Mouse (Mus musculus) embryonic facial prominence, embryonic 13.5 days (tissue): ENCODE measurements around the gene Olfr1044. TPM values are rescaled to one million over a fixed set of nuclear protein-coding genes. Genes with fewer than 3 reads are reported as not detected.
"Not testable (repeated sequence)": the region's sequence is repeated elsewhere in the genome, so short reads cannot be mapped to it uniquely, and the experiment has no call there.

Experiments
- ATAC-seq: fragments of 200-750 bp; cut with Nextera tagmentation; 2 replicates; pipeline ENCODE4 v1.8.0; 2017; ENCODE audit warnings: low read depth; ENCODE audit not compliant: insufficient number of reproducible peaks, insufficient read depth, low FRiP score, low TSS enrichment
- H3K27ac ChIP-seq: fragments of 300-500 bp; sonication (generic); 2 replicates; pipeline ENCODE4 v1.5.1; 2015; ENCODE audit warnings: moderate library complexity, mild to moderate bottlenecking, inconsistent platforms
- H3K27me3 ChIP-seq: fragments of 300-500 bp; sonication (generic); 2 replicates; pipeline ENCODE4 v1.6.1; 2015; ENCODE audit warnings: mild to moderate bottlenecking, inconsistent platforms
- H3K36me3 ChIP-seq: fragments of 300-500 bp; sonication (generic); 2 replicates; pipeline ENCODE4 v1.6.1; 2015; ENCODE audit warnings: mild to moderate bottlenecking, inconsistent platforms
- H3K4me1 ChIP-seq: fragments of 300-500 bp; sonication (generic); 2 replicates; pipeline ENCODE4 v1.6.1; 2015; ENCODE audit warnings: inconsistent platforms
- H3K4me2 ChIP-seq: fragments of 300-500 bp; sonication (generic); 2 replicates; pipeline ENCODE4 v1.6.1; 2015; ENCODE audit warnings: moderate library complexity, mild to moderate bottlenecking, inconsistent platforms
- H3K4me3 ChIP-seq: fragments of 300-500 bp; sonication (generic); 2 replicates; pipeline ENCODE4 v1.5.1; 2015; ENCODE audit warnings: mild to moderate bottlenecking, inconsistent platforms
- H3K9ac ChIP-seq: fragments of 300-500 bp; sonication (generic); 2 replicates; pipeline ENCODE4 v1.6.1; 2015; ENCODE audit warnings: mild to moderate bottlenecking, inconsistent platforms
- H3K9me3 ChIP-seq: fragments of 300-500 bp; sonication (generic); 2 replicates; pipeline ENCODE4 v1.6.1; 2016; ENCODE audit warnings: inconsistent platforms
- WGBS: fragments of 180-500 bp; shearing (Covaris S2); methylation state at CpG from one replicate; pipeline ENCODE4 v1.1.7; 2015; ENCODE audit warnings: mixed read lengths; 5-methylcytosine and 5-hydroxymethylcytosine counted together
- polyA plus RNA-seq: library from polyadenylated mRNA; unstranded; fragments of >200 nt; fragmentation: Nextera tagmentation; extraction: Ambion mirVana; gene quantifications from 2 replicates; pipeline ENCODE4 v1.2.1, GENCODE M21; 2015

The Olfr1044 gene
- polyA plus RNA-seq: not detected in 2 replicates

DNA sequence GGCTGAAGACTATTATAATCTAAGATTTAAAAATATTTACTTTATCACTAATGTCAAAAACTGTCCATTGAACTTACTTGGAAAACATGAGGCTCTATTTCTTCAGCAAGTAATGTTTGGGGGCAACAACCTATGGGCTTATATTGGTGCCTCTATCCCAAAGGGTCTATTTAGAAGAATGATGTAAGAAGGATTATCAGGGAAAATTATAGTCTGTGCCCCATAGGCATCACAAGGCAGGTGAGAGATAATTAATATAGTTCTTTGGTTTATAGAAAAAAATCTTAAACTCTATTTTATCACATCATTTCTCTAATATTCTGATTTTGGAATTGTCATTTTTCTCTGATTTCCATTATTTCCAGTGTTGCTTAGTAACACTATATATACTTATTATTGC lies at the start of gene Olfr1044:
Olfr1044 (minus strand) TSS at position 101 of the 400 bp plus-strand sequence.
- Histone ChIP-seq H3K4me3 (no peak within 1 kb of the TSS), H3K27ac (no peak within 1 kb of the TSS), H3K4me1 (no peaks in the 10 kb centered on the region), H3K4me2 (no peak within 1 kb of the TSS), H3K27me3 (no peaks in the 10 kb centered on the region), H3K36me3 (no peaks in the 10 kb centered on the region), H3K9ac (no peak within 1 kb of the TSS), H3K9me3 (no peaks in the 10 kb centered on the region)
- ATAC-seq: no peak

DNA sequence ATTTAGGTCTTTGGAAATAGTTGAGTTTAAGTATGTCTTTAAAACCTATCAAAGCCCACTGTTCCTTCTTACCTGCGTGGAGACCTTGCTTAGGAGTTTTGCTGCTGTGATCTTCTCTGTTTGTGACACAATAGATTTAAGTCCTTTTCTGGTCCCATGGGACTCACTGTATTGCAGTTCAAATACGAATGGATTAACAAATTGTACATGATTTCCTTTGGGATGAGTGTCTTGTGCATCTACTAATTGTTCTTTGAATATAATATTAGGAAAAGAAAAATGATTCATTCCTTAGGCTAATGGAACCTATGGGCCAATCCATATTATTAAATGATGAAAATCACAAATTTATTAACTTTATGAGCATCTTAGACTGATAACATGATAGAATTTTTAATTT lies 41.6 kb upstream of the Olfr1044 start, which contains the start of gene Olfr1046:
Olfr1046 (minus strand) TSS at position 101 of the 400 bp plus-strand sequence.
- Histone ChIP-seq H3K27ac (no peak within 1 kb of the TSS), H3K9me3 (no peaks in the 10 kb centered on the region), H3K9ac (no peak within 1 kb of the TSS), H3K4me1 (no peaks in the 10 kb centered on the region), H3K27me3 (no peaks in the 10 kb centered on the region), H3K36me3 (no peaks in the 10 kb centered on the region), H3K4me3 (no peak within 1 kb of the TSS), H3K4me2 (no peak within 1 kb of the TSS)
- ATAC-seq: no peak
- 69% methylated on average over 2 of the region's 2 CpGs for WGBS

DNA sequence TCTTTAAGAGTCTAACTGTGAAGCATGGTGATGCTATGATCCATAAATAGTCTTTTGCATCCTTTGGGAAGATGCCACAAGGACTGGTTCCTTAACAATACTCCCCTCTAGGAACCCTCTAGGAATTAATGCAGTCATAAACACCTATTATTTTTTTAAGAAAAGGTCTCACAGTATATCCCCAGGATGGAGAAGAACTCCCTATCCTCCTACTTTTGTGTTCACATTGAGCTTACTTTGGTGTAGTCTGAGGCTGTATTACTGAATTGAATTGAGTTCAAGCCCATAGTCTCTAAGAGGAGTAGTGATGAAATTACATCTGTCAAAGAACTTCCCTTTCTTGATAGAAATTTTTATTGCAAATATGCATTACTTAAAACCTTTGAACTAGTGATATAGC lies 25.3 kb upstream of the Olfr1044 start, which contains the start of gene Olfr1045:
Olfr1045 (minus strand) TSS at position 101 of the 400 bp plus-strand sequence.
- no peaks in the 10 kb centered on the region for H3K36me3 ChIP-seq
- H3K4me3 ChIP-seq: no peak within 1 kb of the TSS
- H3K4me2 ChIP-seq: no peak within 1 kb of the TSS
- no peaks in the 10 kb centered on the region for H3K4me1 ChIP-seq
- H3K9ac ChIP-seq: no peak within 1 kb of the TSS
- no peak within 1 kb of the TSS for H3K27ac ChIP-seq
- H3K9me3 ChIP-seq: no peaks in the 10 kb centered on the region
- H3K27me3 ChIP-seq: no peaks in the 10 kb centered on the region
- no peak for ATAC-seq

DNA sequence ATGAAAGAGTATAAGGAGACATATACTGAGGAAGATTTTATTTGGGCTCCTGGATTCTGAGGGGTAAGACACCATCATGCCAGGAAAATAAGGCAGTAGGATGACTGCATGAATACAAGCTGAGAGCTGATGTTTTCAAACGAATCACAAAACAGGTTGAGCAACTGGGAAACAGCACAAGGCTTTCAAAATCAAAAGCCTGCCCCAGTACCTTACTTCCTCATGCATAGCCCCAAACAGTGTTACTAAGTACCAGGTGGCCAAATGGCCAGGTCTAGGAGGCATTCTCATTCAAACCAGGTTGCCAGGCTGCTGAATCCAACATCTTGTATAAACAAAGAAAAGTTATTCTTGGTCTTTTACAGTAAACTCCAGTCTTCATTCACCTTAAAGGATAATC lies 18.2 kb upstream of the Olfr1044 start:
- no peak overlapping the region for H3K27ac ChIP-seq
- no peak overlapping the region for H3K9ac ChIP-seq
- H3K9me3 ChIP-seq: no peaks in the 10 kb centered on the region
- no peak for ATAC-seq
- H3K4me1 ChIP-seq: no peaks in the 10 kb centered on the region
- no peaks in the 10 kb centered on the region for H3K27me3 ChIP-seq
- H3K4me2 ChIP-seq: no peak overlapping the region
- 41% methylated on average over 1 of the region's 1 CpGs for WGBS
- H3K36me3 ChIP-seq: no peaks in the 10 kb centered on the region
- H3K4me3 ChIP-seq: no peak overlapping the region

DNA sequence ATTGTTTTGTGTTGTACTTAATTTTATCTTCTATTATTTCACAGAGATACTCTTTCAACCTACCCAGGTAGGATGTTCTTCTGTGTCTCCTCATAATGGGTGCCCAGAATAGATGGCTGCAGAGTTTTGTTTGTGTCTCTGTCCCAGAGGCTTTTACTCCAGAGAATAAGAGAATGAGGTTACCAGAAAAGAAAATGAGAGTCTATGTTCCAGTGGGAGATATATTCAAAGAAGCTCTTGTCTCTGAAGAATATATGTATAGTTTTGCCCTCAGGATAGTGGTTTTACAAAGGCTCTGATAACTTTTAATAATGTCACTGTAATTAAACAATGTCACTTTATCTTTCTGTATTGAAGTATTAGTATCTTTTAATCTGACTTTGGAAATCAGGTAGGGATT lies 8.0 kb upstream of the Olfr1044 start, which contains the start of gene Olfr52:
Olfr52 (minus strand) TSS at position 101 of the 400 bp plus-strand sequence.
- Histone ChIP-seq H3K4me2 (no peak within 1 kb of the TSS), H3K36me3 (no peaks in the 10 kb centered on the region), H3K9ac (no peak within 1 kb of the TSS), H3K27ac (no peak within 1 kb of the TSS), H3K4me1 (no peaks in the 10 kb centered on the region), H3K27me3 (no peaks in the 10 kb centered on the region), H3K9me3 (no peaks in the 10 kb centered on the region), H3K4me3 (no peak within 1 kb of the TSS)
- ATAC-seq: no peak

DNA sequence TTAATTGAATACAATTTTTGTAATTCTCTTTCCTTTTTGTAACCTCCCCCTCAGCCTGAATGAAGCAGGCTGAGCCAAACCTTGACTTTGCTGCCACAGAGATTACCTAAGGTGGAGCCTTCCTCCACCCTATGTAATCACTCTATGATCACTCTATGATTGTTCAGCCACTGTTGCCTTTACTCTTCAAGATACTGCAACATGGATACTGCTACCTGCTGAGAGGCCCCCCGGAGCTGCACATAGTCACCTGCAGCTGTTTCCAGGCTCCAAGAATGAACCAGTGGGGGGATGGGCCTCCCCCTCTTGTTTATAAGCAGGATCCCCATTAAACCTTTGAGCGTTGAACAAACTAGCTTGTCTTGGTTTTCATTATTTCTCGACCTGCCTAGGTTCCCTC lies 2.3 kb upstream of the Olfr1044 start:
- no peak overlapping the region for H3K4me2 ChIP-seq
- no peaks in the 10 kb centered on the region for H3K36me3 ChIP-seq
- 72% methylated on average over 3 of the region's 3 CpGs for WGBS
- H3K4me3 ChIP-seq: no peak overlapping the region
- H3K27ac ChIP-seq: no peak overlapping the region
- H3K27me3 ChIP-seq: no peaks in the 10 kb centered on the region
- ATAC-seq: no peak
- no peak overlapping the region for H3K9ac ChIP-seq
- H3K4me1 ChIP-seq: no peaks in the 10 kb centered on the region
- no peaks in the 10 kb centered on the region for H3K9me3 ChIP-seq

DNA sequence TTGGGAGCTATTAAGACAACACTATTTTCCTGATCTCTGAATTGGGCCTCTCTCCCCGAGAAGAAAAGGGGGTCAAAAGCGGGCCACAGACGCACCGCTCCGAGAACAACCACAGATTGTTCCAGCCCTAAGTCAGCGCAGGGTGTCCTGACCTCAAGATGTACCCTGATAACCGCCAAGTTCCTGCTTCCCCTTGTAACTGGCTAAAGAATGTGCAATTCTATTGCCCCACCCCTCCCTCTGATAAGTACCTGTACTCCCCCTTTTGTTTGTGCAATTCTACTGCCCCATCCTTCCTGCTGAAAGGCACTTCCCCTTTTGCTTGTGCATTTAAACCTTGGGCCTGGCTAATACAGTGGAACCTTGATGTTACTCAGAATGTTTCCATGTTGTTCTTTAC lies 2.2 kb downstream of the Olfr1044 start:
- not testable (repeated sequence) for H3K4me1 ChIP-seq, ATAC-seq, H3K4me3 ChIP-seq, H3K4me2 ChIP-seq, H3K9me3 ChIP-seq, H3K27me3 ChIP-seq, H3K9ac ChIP-seq, H3K27ac ChIP-seq, H3K36me3 ChIP-seq
- WGBS: 72% methylated on average over 7 of the region's 7 CpGs

DNA sequence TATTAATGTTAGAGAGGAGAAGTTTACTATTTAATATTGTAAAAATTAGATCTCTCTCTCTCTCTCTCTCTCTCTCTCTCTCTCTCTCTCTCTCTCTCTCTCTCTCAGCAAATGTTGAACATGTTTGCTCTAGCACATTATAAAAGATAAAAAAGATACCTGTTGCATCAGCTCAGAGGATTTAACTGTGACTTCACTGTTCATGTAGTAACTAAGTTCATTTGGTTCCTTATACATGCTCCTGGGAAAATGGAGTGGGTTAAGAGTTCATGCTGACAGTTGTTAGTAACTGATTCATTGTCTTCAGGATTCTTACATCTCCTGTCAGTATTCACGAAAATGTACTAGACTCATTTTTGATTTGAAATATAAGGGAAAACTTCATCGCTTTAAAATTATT lies 10.2 kb downstream of the Olfr1044 start, which contains the start of gene Olfr1043:
Olfr1043 (minus strand) TSS at position 101 of the 400 bp plus-strand sequence.
- WGBS: 86% methylated on average over 2 of the region's 2 CpGs

DNA sequence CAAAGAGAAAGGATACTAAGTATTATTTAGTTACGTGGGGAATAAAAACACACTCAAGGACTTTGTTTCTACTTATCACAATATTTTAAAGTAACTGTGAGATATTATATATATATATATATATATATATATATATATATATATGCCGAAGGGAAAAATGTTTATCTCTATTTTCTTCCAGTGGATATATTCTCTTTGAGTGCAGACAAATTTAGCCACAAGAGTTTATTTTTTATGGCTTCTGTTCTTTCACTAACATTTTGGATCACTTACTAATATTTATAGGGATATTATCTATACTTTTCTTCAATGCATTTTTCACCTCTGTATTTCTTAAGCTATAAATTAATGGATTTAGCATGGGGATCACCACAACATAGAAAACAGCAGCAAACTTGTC lies 15.9 kb downstream of the Olfr1044 start, which contains the start of gene Olfr1042:
Olfr1042 (minus strand) TSS at position 101 of the 400 bp plus-strand sequence.
- H3K9ac ChIP-seq: no peak within 1 kb of the TSS
- no peaks in the 10 kb centered on the region for H3K9me3 ChIP-seq
- no peaks in the 10 kb centered on the region for H3K4me1 ChIP-seq
- no peaks in the 10 kb centered on the region for H3K36me3 ChIP-seq
- no peak for ATAC-seq
- no peak within 1 kb of the TSS for H3K27ac ChIP-seq
- WGBS: 92% methylated on average over 2 of the region's 2 CpGs
- no peak within 1 kb of the TSS for H3K4me2 ChIP-seq
- H3K27me3 ChIP-seq: no peaks in the 10 kb centered on the region
- H3K4me3 ChIP-seq: no peak within 1 kb of the TSS

More for the DNA sequence above, 10.2 kb downstream of the Olfr1044 start, which contains the start of gene Olfr1043:
- no peaks in the 10 kb centered on the region for H3K4me1 ChIP-seq
- no peak within 1 kb of the TSS for H3K4me3 ChIP-seq
- H3K4me2 ChIP-seq: no peak within 1 kb of the TSS
- no peaks in the 10 kb centered on the region for H3K36me3 ChIP-seq
- no peak within 1 kb of the TSS for H3K27ac ChIP-seq
- no peaks in the 10 kb centered on the region for H3K27me3 ChIP-seq
- H3K9ac ChIP-seq: no peak within 1 kb of the TSS
- H3K9me3 ChIP-seq: no peaks in the 10 kb centered on the region
- no peak for ATAC-seq

DNA sequence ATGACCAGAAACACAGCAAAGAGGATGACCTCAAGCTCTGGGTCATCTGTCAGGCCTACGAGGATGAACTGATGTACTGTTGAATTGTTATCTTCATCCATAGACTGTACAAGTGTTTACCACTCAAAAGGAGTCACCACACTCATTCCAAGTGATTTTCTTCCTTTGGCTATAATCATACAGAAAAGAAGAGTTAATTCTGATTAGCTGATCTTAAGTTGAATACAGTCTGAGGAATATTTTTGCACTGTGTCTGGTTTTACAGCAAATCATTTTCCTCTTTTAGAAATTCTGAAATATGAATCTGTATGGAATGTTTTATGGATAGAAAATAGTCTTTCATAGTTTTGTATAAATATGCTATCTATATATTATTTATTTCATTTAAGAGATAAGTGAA lies 31.0 kb downstream of the Olfr1044 start, which contains the start of gene Olfr1040:
Olfr1040 (minus strand) TSS at position 101 of the 400 bp plus-strand sequence.
- Histone ChIP-seq H3K4me1 (no peaks in the 10 kb centered on the region), H3K27ac (no peak within 1 kb of the TSS), H3K36me3 (no peaks in the 10 kb centered on the region), H3K27me3 (no peaks in the 10 kb centered on the region), H3K9ac (no peak within 1 kb of the TSS), H3K4me3 (no peak within 1 kb of the TSS), H3K9me3 (no peaks in the 10 kb centered on the region), H3K4me2 (no peak within 1 kb of the TSS)
- ATAC-seq: no peak
- WGBS: 80% methylated on average over 1 of the region's 1 CpGs

DNA sequence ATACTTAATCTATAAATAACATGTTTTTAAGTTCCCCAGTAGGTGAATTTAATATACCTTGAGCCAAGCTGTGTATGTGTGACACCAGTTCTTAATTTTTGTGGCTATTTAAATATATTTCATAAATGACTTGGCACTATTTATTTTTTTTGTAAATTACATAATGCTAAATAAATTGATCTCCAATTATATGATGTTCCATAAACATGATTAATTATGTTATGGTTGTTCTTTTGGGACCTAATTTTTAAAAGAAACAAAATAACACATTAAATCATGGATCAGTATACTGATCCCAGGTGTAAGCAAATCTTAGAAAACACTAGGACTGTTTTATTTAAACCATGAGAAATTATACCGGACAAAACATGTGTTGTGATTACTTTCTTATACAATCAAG lies 41.8 kb downstream of the Olfr1044 start, which contains the start of gene Olfr1039:
Olfr1039 (minus strand) TSS at position 101 of the 400 bp plus-strand sequence.
- Histone ChIP-seq H3K36me3 (no peaks in the 10 kb centered on the region), H3K27me3 (no peaks in the 10 kb centered on the region), H3K9me3 (no peaks in the 10 kb centered on the region), H3K4me1 (no peaks in the 10 kb centered on the region), H3K27ac (no peak within 1 kb of the TSS), H3K4me2 (no peak within 1 kb of the TSS), H3K4me3 (no peak within 1 kb of the TSS), H3K9ac (no peak within 1 kb of the TSS)
- no peak for ATAC-seq
- 96% methylated on average over 1 of the region's 1 CpGs for WGBS
